Mouse (Mus musculus): ENCODE measurements around the gene Mrgprg. TPM values are rescaled to one million over a fixed set of nuclear protein-coding genes. Genes with fewer than 3 reads are reported as not detected.

Mrgprg gene
- total and polyA plus RNA-seq, 3 experiments, result 0.16 TPM; not detected in 2

- Histone ChIP-seq H3K27me3 (ENCODE audit: insufficient read depth, low read length) (peaks cover 47% of the 10 kb centered on the region), H3K9me3 (replicated peaks) (no peaks in the 10 kb centered on the region), H3K36me3 (replicated peaks) (no peaks in the 10 kb centered on the region), H3K4me1 (ENCODE audit: insufficient read depth, low read depth, low read length) (peaks cover 4% of the 10 kb centered on the region; the same call in 1 of the 2 replicates), H3K4me3 (ENCODE audit: low read depth, low read length) (no peak overlapping the region; the same call in 1 of the 2 replicates)
- ATAC-seq (ENCODE audit: extremely low read depth, insufficient number of reproducible peaks, low FRiP score, poor library complexity, severe bottlenecking) (no peak), DNase-seq (ENCODE audit: low spot score) (no peak)
- TF ChIP-seq CTCF (IDR thresholded peaks at IDR 0.05; ENCODE audit: low read depth, low read length) (no peak), GATA1 (IDR thresholded peaks at IDR 0.05; ENCODE audit: borderline replicate concordance, low read length) (no peak), GATA2 (IDR thresholded peaks at IDR 0.05; ENCODE audit: borderline replicate concordance, low read depth, low read length) (no peak), POLR2AphosphoS5 (IDR thresholded peaks at IDR 0.05; ENCODE audit: insufficient replicate concordance, low read depth, low read length) (no peak), TAL1 (conservative IDR thresholded peaks at IDR 0.05; ENCODE audit: low read depth, low read length) (no peak)
Observed at GRCm38 (mm10) chr7:143752056-143752455, 14.7 kb downstream of the Mrgprg start.

GRCm38 (mm10) chr7:143751380-143751779, 15.4 kb downstream of the Mrgprg start:
- ATAC-seq (ENCODE audit: extremely low read depth, insufficient number of reproducible peaks, low FRiP score, poor library complexity, severe bottlenecking), result no peak
- no peak for TF ChIP-seq POLR2AphosphoS5 (IDR thresholded peaks at IDR 0.05; ENCODE audit: insufficient replicate concordance, low read depth, low read length)
- TF ChIP-seq GATA1 (IDR thresholded peaks at IDR 0.05; ENCODE audit: borderline replicate concordance, low read length), result no peak
- TF ChIP-seq CTCF (IDR thresholded peaks at IDR 0.05; ENCODE audit: low read depth, low read length), result no peak
- no peak for TF ChIP-seq GATA2 (IDR thresholded peaks at IDR 0.05; ENCODE audit: borderline replicate concordance, low read depth, low read length)
- TF ChIP-seq TAL1 (conservative IDR thresholded peaks at IDR 0.05; ENCODE audit: low read depth, low read length), result no peak

GRCm38 (mm10) chr7:143749045-143749444, 17.7 kb downstream of the Mrgprg start:
- Histone ChIP-seq H3K36me3 (replicated peaks) (no peaks in the 10 kb centered on the region), H3K4me1 (ENCODE audit: insufficient read depth, low read depth, low read length) (no peaks in the 10 kb centered on the region), H3K27me3 (ENCODE audit: insufficient read depth, low read length) (peaks cover 30% of the 10 kb centered on the region), H3K4me3 (ENCODE audit: low read depth, low read length) (no peak overlapping the region), H3K9me3 (replicated peaks) (no peaks in the 10 kb centered on the region)
- ATAC-seq (ENCODE audit: extremely low read depth, insufficient number of reproducible peaks, low FRiP score, poor library complexity, severe bottlenecking) (no peak), DNase-seq (ENCODE audit: low spot score) (no peak)
- TF ChIP-seq POLR2AphosphoS5 (IDR thresholded peaks at IDR 0.05; ENCODE audit: insufficient replicate concordance, low read depth, low read length) (no peak), CTCF (IDR thresholded peaks at IDR 0.05; ENCODE audit: low read depth, low read length) (no peak), GATA2 (IDR thresholded peaks at IDR 0.05; ENCODE audit: borderline replicate concordance, low read depth, low read length) (no peak), TAL1 (conservative IDR thresholded peaks at IDR 0.05; ENCODE audit: low read depth, low read length) (no peak), GATA1 (IDR thresholded peaks at IDR 0.05; ENCODE audit: borderline replicate concordance, low read length) (no peak)

More at GRCm38 (mm10) chr7:143751380-143751779, 15.4 kb downstream of the Mrgprg start:
- Histone ChIP-seq H3K9me3 (replicated peaks) (no peaks in the 10 kb centered on the region), H3K4me1 (ENCODE audit: insufficient read depth, low read depth, low read length) (no peaks in the 10 kb centered on the region), H3K27me3 (ENCODE audit: insufficient read depth, low read length) (peaks cover 44% of the 10 kb centered on the region), H3K4me3 (ENCODE audit: low read depth, low read length) (no peak overlapping the region), H3K36me3 (replicated peaks) (no peaks in the 10 kb centered on the region)
- DNase-seq (ENCODE audit: low spot score), result no peak

- ATAC-seq (ENCODE audit: extremely low read depth, insufficient number of reproducible peaks, low FRiP score, poor library complexity, severe bottlenecking) (no peak), DNase-seq (ENCODE audit: low spot score) (no peak)
- Histone ChIP-seq H3K4me1 (ENCODE audit: insufficient read depth, low read depth, low read length) (no peaks in the 10 kb centered on the region), H3K9me3 (replicated peaks) (no peaks in the 10 kb centered on the region), H3K27me3 (ENCODE audit: insufficient read depth, low read length) (peaks cover 27% of the 10 kb centered on the region), H3K36me3 (replicated peaks) (no peaks in the 10 kb centered on the region), H3K4me3 (ENCODE audit: low read depth, low read length) (no peak overlapping the region)
- TF ChIP-seq GATA2 (IDR thresholded peaks at IDR 0.05; ENCODE audit: borderline replicate concordance, low read depth, low read length), result no peak
- no peak for TF ChIP-seq POLR2AphosphoS5 (IDR thresholded peaks at IDR 0.05; ENCODE audit: insufficient replicate concordance, low read depth, low read length)
- TF ChIP-seq TAL1 (conservative IDR thresholded peaks at IDR 0.05; ENCODE audit: low read depth, low read length), result no peak
- TF ChIP-seq CTCF (IDR thresholded peaks at IDR 0.05; ENCODE audit: low read depth, low read length), result no peak
- no peak for TF ChIP-seq GATA1 (IDR thresholded peaks at IDR 0.05; ENCODE audit: borderline replicate concordance, low read length)
Observed at GRCm38 (mm10) chr7:143748041-143748868, 18.5 kb downstream of the Mrgprg start.

GRCm38 (mm10) chr7:143740653-143741052, 26.1 kb downstream of the Mrgprg start:
- Histone ChIP-seq H3K4me1 (ENCODE audit: insufficient read depth, low read depth, low read length) (no peaks in the 10 kb centered on the region), H3K36me3 (replicated peaks) (no peaks in the 10 kb centered on the region), H3K4me3 (ENCODE audit: low read depth, low read length) (no peak overlapping the region), H3K27me3 (ENCODE audit: insufficient read depth, low read length) (peaks cover 28% of the 10 kb centered on the region), H3K9me3 (replicated peaks) (no peaks in the 10 kb centered on the region)
- ATAC-seq (ENCODE audit: extremely low read depth, insufficient number of reproducible peaks, low FRiP score, poor library complexity, severe bottlenecking) (no peak), DNase-seq (ENCODE audit: low spot score) (no peak)
- no peak for TF ChIP-seq TAL1 (conservative IDR thresholded peaks at IDR 0.05; ENCODE audit: low read depth, low read length)
- TF ChIP-seq POLR2AphosphoS5 (IDR thresholded peaks at IDR 0.05; ENCODE audit: insufficient replicate concordance, low read depth, low read length), result no peak
- no peak for TF ChIP-seq CTCF (IDR thresholded peaks at IDR 0.05; ENCODE audit: low read depth, low read length)
- TF ChIP-seq GATA1 (IDR thresholded peaks at IDR 0.05; ENCODE audit: borderline replicate concordance, low read length), result no peak
- TF ChIP-seq GATA2 (IDR thresholded peaks at IDR 0.05; ENCODE audit: borderline replicate concordance, low read depth, low read length), result no peak
